Mouse (Mus musculus) stomach, postnatal 0 days (tissue): ENCODE data around the gene Ola1. TPM values are rescaled to one million over a fixed set of nuclear protein-coding genes. Genes with fewer than 3 reads are reported as not detected.

Experiments used
- ATAC-seq: fragments of 200-750 bp; cut with Nextera tagmentation; 2 replicates; pipeline ENCODE4 v1.8.0; 2017; ENCODE audit not compliant: low FRiP score, low TSS enrichment
- DNase-seq: peaks from one replicate; pipeline ENCODE4 v3.0.0-alpha.2; 2016; ENCODE audit warnings: low spot score
- H3K27ac ChIP-seq: fragments of 300-500 bp; sonication (generic); replicated peaks from 2 replicates; pipeline ENCODE4 v1.5.1; 2014; ENCODE audit warnings: mild to moderate bottlenecking, control low read depth
- H3K27me3 ChIP-seq: fragments of 300-500 bp; sonication (generic); 2 replicates; pipeline ENCODE4 v1.6.1; 2014; ENCODE audit warnings: low read length; ENCODE audit not compliant: control insufficient read depth, insufficient read depth
- H3K36me3 ChIP-seq: fragments of 300-500 bp; sonication (generic); 2 replicates; pipeline ENCODE4 v1.6.1; 2014; ENCODE audit warnings: low read length, mixed read lengths; ENCODE audit not compliant: control insufficient read depth, insufficient read depth
- H3K4me1 ChIP-seq: fragments of 300-500 bp; sonication (generic); replicated peaks from 2 replicates; pipeline ENCODE4 v1.6.1; 2014; ENCODE audit warnings: antibody characterized with exemption; ENCODE audit not compliant: control insufficient read depth, insufficient read depth
- H3K4me2 ChIP-seq: fragments of 300-500 bp; sonication (generic); replicated peaks from 2 replicates; pipeline ENCODE4 v1.6.1; 2014; ENCODE audit warnings: low read depth, mild to moderate bottlenecking, control low read depth, moderate library complexity
- H3K4me3 ChIP-seq: fragments of 300-500 bp; sonication (generic); 2 replicates; pipeline ENCODE4 v1.5.1; 2014; ENCODE audit warnings: low read depth, low read length, control low read depth
- H3K9ac ChIP-seq: fragments of 300-500 bp; sonication (generic); 2 replicates; pipeline ENCODE4 v1.6.1; 2014; ENCODE audit warnings: mild to moderate bottlenecking, low read length, control low read depth, mixed read lengths
- H3K9me3 ChIP-seq: fragments of 300-500 bp; sonication (generic); 2 replicates; pipeline ENCODE4 v1.6.1; 2016; ENCODE audit warnings: low read length; ENCODE audit not compliant: control insufficient read depth
- CTCF ChIP-seq: IDR thresholded peaks from 2 replicates; pipeline ENCODE4 v1.5.1; 2016; ENCODE audit warnings: antibody characterized with exemption, low read depth, mild to moderate bottlenecking, moderate library complexity
- EP300 ChIP-seq: optimal IDR thresholded peaks from 2 replicates; pipeline ENCODE3; 2016; ENCODE audit warnings: antibody characterized with exemption
- WGBS: fragments of 180-500 bp; shearing (Covaris S2); extraction: QIAGEN DNeasy Blood & Tissue Kit; methylation state at CpG from one replicate; pipeline ENCODE4 v1.1.7; 2014; 5-methylcytosine and 5-hydroxymethylcytosine counted together
- polyA plus RNA-seq: library from polyadenylated mRNA; unstranded; fragments of >200 nt; fragmentation: Nextera tagmentation; extraction: Ambion mirVana; gene quantifications from 2 replicates; pipeline ENCODE4 v1.2.1, GENCODE M21; 2015

Gene Ola1
- polyA plus RNA-seq, 1 experiment from 2014 or later, result 62.4 TPM

DNA sequence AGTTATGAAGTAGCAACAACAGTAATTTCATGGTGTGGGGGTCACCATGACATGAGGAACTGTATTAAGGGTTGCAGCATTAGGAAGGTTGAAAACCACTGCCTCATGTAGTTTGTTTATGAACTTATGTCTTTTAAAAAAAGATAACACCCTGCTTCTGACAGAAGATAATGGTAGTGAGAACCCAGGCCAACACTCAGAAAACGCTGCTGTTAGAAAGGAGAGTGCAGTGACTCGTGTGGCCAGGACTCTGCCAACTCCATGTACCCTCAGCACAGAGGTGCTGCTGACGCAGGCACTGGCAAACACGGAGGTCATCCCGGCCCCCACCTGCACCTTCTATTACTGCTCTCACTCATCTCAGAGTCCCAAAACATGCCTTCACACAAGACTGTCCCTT is 111.6 kb downstream of the Ola1 start:
- H3K4me1 ChIP-seq, result no peaks in the 10 kb centered on the region
- H3K27me3 ChIP-seq, result no peaks in the 10 kb centered on the region
- WGBS, result 83% methylated on average over 5 of the region's 5 CpGs
- no peak for ATAC-seq
- no peaks in the 10 kb centered on the region for H3K36me3 ChIP-seq
- no peak for TF ChIP-seq EP300
- no peak for TF ChIP-seq CTCF
- H3K9me3 ChIP-seq, result no peaks in the 10 kb centered on the region
- H3K4me3 ChIP-seq, result no peak overlapping the region
- no peak overlapping the region for H3K4me2 ChIP-seq
- H3K27ac ChIP-seq, result no peak overlapping the region
- no peak for DNase-seq
- H3K9ac ChIP-seq, result no peak overlapping the region

GRCm38 (mm10) chr2:73096491-73096890 is 122.2 kb downstream of the Ola1 start:
- Histone ChIP-seq H3K9me3 (no peaks in the 10 kb centered on the region), H3K4me2 (no peak overlapping the region), H3K27me3 (no peaks in the 10 kb centered on the region), H3K4me3 (no peak overlapping the region), H3K4me1 (no peaks in the 10 kb centered on the region), H3K9ac (no peak overlapping the region), H3K36me3 (no peaks in the 10 kb centered on the region), H3K27ac (no peak overlapping the region)
- no peak for DNase-seq
- 61% methylated on average over 3 of the region's 3 CpGs for WGBS
- no peak for ATAC-seq
- TF ChIP-seq EP300 (no peak), CTCF (peak; percentile 54)

GRCm38 (mm10) chr2:73095300-73095699 is 123.4 kb downstream of the Ola1 start:
- Histone ChIP-seq H3K27me3 (no peaks in the 10 kb centered on the region), H3K9ac (no peak overlapping the region), H3K36me3 (no peaks in the 10 kb centered on the region), H3K27ac (no peak overlapping the region), H3K9me3 (no peaks in the 10 kb centered on the region), H3K4me2 (no peak overlapping the region), H3K4me1 (no peaks in the 10 kb centered on the region), H3K4me3 (no peak overlapping the region)
- no peak for DNase-seq
- TF ChIP-seq EP300 (no peak), CTCF (no peak)
- no peak for ATAC-seq
- WGBS, result 42% methylated on average over 2 of the region's 2 CpGs

GRCm38 (mm10) chr2:73093032-73093431 is 125.7 kb downstream of the Ola1 start:
- 75% methylated on average over 6 of the region's 6 CpGs for WGBS
- DNase-seq, result no peak
- H3K4me1 ChIP-seq, result no peaks in the 10 kb centered on the region
- H3K4me3 ChIP-seq, result no peak overlapping the region
- no peaks in the 10 kb centered on the region for H3K36me3 ChIP-seq
- H3K27ac ChIP-seq, result no peak overlapping the region
- no peak overlapping the region for H3K9ac ChIP-seq
- no peaks in the 10 kb centered on the region for H3K27me3 ChIP-seq
- ATAC-seq, result no peak
- no peak overlapping the region for H3K4me2 ChIP-seq
- TF ChIP-seq CTCF, result no peak
- TF ChIP-seq EP300, result no peak
- no peaks in the 10 kb centered on the region for H3K9me3 ChIP-seq

DNA sequence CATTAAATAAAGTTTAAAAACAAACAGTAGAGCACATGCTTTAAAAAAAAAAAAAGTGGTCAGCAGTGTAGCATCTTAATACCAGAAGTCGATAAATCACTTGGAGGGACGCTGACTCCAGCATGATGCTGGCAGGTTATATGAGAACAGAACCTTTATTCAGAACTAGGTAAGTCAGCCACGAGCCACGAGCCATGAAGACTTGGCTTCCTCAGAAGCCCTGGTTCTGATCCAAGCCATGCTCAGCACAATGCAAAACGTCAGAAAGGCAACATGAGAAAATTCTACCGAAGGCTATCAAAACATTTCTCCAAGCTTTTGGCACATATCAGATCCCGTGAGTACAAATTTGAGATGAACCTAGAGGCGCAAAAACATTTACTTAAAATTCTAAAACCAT is 127.4 kb downstream of the Ola1 start:
- no peak for TF ChIP-seq CTCF
- TF ChIP-seq EP300, result no peak
- Histone ChIP-seq H3K9me3 (no peaks in the 10 kb centered on the region), H3K27me3 (no peaks in the 10 kb centered on the region)

DNA sequence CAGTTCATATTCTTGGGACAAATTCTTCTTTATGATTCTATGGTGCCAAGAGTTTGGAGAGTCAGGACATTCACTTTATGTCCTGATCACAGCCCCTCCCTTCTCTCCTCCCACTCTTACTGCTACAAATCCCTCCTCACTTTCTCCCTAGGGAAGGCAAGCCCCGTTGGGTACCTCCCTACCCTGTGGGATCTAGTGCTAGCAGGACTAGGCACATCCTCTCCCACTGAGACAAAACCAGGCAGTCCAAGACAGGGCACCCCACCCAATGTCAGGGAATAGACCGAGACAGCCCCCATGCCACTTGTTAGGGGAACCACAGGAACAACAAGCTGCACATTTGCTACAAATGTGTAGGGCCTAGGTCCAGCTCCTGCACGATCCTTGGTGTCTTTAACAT is 131.1 kb downstream of the Ola1 start:
- 57% methylated on average over 3 of the region's 3 CpGs for WGBS
- H3K9me3 ChIP-seq, result no peaks in the 10 kb centered on the region
- DNase-seq (no peak), ATAC-seq (no peak)
- H3K27ac ChIP-seq, result no peak overlapping the region
- H3K4me3 ChIP-seq, result no peak overlapping the region
- no peak overlapping the region for H3K9ac ChIP-seq
- H3K4me2 ChIP-seq, result no peak overlapping the region
- TF ChIP-seq CTCF (no peak), EP300 (no peak)
- H3K27me3 ChIP-seq, result no peaks in the 10 kb centered on the region
- no peaks in the 10 kb centered on the region for H3K36me3 ChIP-seq
- peaks cover 4% of the 10 kb centered on the region; the same call in 1 of the 2 replicates for H3K4me1 ChIP-seq

More for the DNA sequence above, 127.4 kb downstream of the Ola1 start:
- ATAC-seq (no peak), DNase-seq (no peak)
- Histone ChIP-seq H3K4me2 (no peak overlapping the region), H3K4me1 (no peaks in the 10 kb centered on the region), H3K4me3 (no peak overlapping the region), H3K36me3 (no peaks in the 10 kb centered on the region), H3K27ac (no peak overlapping the region), H3K9ac (no peak overlapping the region)
- 76% methylated on average over 8 of the region's 8 CpGs for WGBS
